Mouse (Mus musculus) thymus, postnatal 0 days (tissue): ENCODE measurements around the gene Mroh3. TPM values are rescaled to one million over a fixed set of nuclear protein-coding genes. Genes with fewer than 3 reads are reported as not detected.

Experiments used
- DNase-seq: peaks from one replicate; pipeline ENCODE4 v3.0.0-alpha.2; 2015; ENCODE audit warnings: low spot score
- polyA plus RNA-seq: library from polyadenylated mRNA; unstranded; fragments of >200 nt; fragmentation: Nextera tagmentation; extraction: Ambion mirVana; gene quantifications from 2 replicates; pipeline ENCODE4 v1.2.1, GENCODE M21; 2015

Mroh3 gene
- polyA plus RNA-seq, 1 experiment from 2014 or later = 0.46 TPM

- no peak for DNase-seq
Observed at GRCm38 (mm10) chr1:136159830-136160229, 52.8 kb downstream of the Mroh3 start.

GRCm38 (mm10) chr1:136156951-136157350 lies 55.7 kb downstream of the Mroh3 start:
- DNase-seq = no peak

GRCm38 (mm10) chr1:136156304-136156703 lies 56.3 kb downstream of the Mroh3 start:
- DNase-seq = no peak

- no peak for DNase-seq
Observed at GRCm38 (mm10) chr1:136151371-136151770, 61.3 kb downstream of the Mroh3 start.

GRCm38 (mm10) chr1:136149702-136150101 lies 62.9 kb downstream of the Mroh3 start:
- DNase-seq = no peak

GRCm38 (mm10) chr1:136143514-136143913 lies 69.1 kb downstream of the Mroh3 start:
- DNase-seq = no peak

GRCm38 (mm10) chr1:136142336-136142735 lies 70.3 kb downstream of the Mroh3 start:
- DNase-seq = no peak

GRCm38 (mm10) chr1:136141176-136141950 lies 71.3 kb downstream of the Mroh3 start:
- DNase-seq = no peak

- peak; percentile 92 for DNase-seq
Observed at GRCm38 (mm10) chr1:136139990-136140640, 72.5 kb downstream of the Mroh3 start.

GRCm38 (mm10) chr1:136138191-136138830 lies 74.3 kb downstream of the Mroh3 start:
- DNase-seq = peak; percentile 43

- DNase-seq = peak; percentile 53
Observed at GRCm38 (mm10) chr1:136137575-136137974, 75.1 kb downstream of the Mroh3 start.

GRCm38 (mm10) chr1:136137071-136137531 lies 75.5 kb downstream of the Mroh3 start:
- no peak for DNase-seq

GRCm38 (mm10) chr1:136136547-136136946 lies 76.1 kb downstream of the Mroh3 start:
- DNase-seq = no peak

- peak; percentile 51 for DNase-seq
Observed at GRCm38 (mm10) chr1:136135777-136136444, 76.7 kb downstream of the Mroh3 start.

GRCm38 (mm10) chr1:136135046-136135445 lies 77.6 kb downstream of the Mroh3 start:
- DNase-seq = peak; percentile 91

GRCm38 (mm10) chr1:136134547-136134946 lies 78.1 kb downstream of the Mroh3 start:
- peak; percentile 23 for DNase-seq

- no peak for DNase-seq
Observed at GRCm38 (mm10) chr1:136133570-136134240, 78.9 kb downstream of the Mroh3 start.

GRCm38 (mm10) chr1:136132386-136133201 lies 80.0 kb downstream of the Mroh3 start:
- peak; percentile 86 for DNase-seq
